Mouse (Mus musculus) cerebellum, adult 2 months (tissue): ENCODE data around the gene Timp2.

Source experiments
- CTCF ChIP-seq: fragments of 200-500 bp; IDR thresholded peaks from 2 replicates; pipeline ENCODE4 v1.5.1; 2011; ENCODE audit warnings: low read depth, mild to moderate bottlenecking, control low read depth, low read length, moderate library complexity, borderline replicate concordance; ENCODE audit not compliant: insufficient read depth
- POLR2A ChIP-seq: fragments of 200-500 bp; IDR thresholded peaks from 2 replicates; pipeline ENCODE4 v1.6.1; 2011; ENCODE audit warnings: low read length, control low read depth, borderline replicate concordance; ENCODE audit not compliant: insufficient read depth

- no peak for TF ChIP-seq CTCF
- no peak for TF ChIP-seq POLR2A
Observed at GRCm38 (mm10) chr11:118345693-118346092, 9.8 kb downstream of the Timp2 start.
